Mouse (Mus musculus) lung, adult 2 months (tissue): ENCODE measurements around the gene Sntb2.

Source experiments
- CTCF ChIP-seq: fragments of 200-500 bp; IDR thresholded peaks from 2 replicates; pipeline ENCODE4 v1.5.1; 2011; ENCODE audit warnings: mild to moderate bottlenecking, low read length, control low read depth; ENCODE audit not compliant: insufficient read depth
- POLR2A ChIP-seq: fragments of 200-500 bp; IDR thresholded peaks from 2 replicates; pipeline ENCODE4 v1.6.1; 2011; ENCODE audit warnings: low read depth, mild to moderate bottlenecking, control low read depth, low read length, borderline replicate concordance; ENCODE audit errors: extremely low read depth

DNA sequence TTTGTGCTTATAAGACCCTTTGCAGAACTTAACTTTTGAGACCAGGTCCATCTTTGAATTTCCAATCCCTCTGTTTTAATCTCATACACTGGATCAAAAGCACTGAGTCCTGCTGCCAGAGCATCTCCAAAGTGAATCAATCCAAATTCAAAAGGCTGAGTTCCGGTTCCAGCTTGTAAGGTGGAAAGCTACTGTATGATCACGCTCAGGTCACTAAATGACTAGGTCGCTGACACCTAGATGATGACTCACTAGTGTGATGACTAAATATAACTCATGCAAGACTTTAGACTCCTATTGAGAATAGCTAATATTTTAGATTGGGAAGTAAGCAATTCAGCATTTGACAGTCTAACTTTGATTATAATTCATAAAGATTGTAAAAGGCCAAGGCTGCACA is 46.7 kb upstream of the Sntb2 start:
- TF ChIP-seq POLR2A: no peak
- TF ChIP-seq CTCF: no peak
